Mouse (Mus musculus): ENCODE measurements at regions not wholly inside any gene's neighbourhood (a gene's known extent, or its start where the extent isn't known, plus 50 kb on each side); places are given as distances from the start of the nearest gene placed in this dataset.

DNA sequence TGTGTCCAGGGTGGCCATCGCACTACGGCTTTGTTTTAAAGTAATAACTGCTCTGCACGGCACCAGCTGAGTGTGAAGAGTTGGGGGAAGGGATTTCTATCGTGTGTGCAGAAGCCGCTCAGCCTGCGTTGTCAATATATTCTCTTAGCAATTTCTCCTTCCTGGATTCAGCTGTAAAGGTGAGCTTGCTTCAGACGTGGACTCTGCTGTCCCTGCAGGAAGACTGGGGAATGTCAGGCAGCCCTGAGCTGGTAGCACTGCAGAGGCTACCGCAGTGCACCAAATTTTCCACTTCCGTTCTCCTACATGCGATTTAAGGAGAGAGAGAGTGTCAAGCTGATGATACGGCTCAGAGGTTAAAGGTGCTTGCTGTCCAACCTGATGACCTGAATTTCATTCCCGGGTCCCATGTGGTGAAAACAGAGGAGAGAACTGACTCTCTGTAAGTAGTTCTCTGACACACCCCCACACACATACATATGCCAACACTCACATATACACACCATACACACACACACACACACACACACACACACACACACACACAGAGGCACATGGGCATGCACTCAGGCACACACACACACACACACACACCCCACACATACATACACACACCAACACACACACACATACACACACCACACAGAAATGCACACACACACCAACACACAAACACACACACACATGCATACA lies 59.9 kb upstream of the Prelid3b start:
- DNase-seq = peak; percentile 20

DNA sequence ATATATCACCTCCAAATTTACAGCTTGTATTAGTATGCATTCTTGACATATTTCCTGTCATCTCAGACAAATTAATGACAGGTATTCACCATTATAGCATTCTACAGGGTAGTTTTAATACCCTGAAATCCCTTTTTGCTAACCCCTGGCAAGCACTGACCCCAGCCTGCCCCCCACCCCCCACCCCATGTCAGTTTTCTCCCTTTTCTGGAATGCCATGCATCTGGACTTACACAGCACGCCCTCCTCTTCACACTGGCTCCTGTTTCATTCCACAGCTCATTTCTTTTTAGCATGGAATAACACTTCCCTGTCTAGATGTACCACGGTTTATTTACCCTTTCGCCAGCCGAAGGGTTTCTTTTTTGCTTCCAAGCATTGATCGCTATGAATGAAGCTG lies 67.8 kb upstream of the Prelid3b start:
- no peak for DNase-seq

DNA sequence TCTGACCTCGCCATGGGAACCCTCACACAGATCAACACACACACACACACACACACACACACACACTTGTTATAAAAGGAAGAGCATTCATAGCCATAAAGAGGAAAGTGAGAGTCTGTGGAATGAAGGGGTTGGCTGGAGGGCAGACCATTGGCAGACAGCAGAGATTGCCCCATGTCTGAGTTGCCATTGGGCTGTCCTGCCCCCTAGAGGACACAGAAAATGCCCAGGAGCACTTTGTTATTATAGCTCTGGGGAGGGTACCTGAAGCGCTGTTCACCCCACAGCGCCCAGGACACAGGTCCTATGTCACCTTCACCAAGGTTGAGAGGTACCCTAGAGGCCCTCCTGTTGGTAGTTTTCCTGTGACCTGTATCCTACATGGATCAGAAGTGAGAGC lies 74.3 kb upstream of the Prelid3b start:
- DNase-seq = no peak

DNA sequence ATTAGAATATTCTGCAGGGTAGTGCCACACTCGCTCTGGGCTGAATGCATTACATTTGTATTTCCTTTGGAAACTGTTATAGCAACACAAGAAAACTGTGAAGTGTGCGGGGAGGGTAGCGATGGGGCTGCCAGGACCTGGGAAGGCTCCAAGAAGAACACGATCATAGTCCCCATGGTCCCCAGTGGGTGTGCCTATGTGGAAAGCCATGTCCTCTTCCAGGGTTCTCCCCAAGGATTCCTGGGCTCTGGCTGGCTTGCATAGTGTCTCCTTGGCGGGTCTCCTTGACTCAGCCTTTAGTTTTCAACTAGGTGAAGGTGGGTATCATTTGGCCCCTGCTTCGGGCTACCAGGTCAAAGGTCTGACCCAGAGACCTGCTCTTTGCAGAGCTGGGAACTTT lies 74.8 kb upstream of the Prelid3b start:
- DNase-seq = no peak

DNA sequence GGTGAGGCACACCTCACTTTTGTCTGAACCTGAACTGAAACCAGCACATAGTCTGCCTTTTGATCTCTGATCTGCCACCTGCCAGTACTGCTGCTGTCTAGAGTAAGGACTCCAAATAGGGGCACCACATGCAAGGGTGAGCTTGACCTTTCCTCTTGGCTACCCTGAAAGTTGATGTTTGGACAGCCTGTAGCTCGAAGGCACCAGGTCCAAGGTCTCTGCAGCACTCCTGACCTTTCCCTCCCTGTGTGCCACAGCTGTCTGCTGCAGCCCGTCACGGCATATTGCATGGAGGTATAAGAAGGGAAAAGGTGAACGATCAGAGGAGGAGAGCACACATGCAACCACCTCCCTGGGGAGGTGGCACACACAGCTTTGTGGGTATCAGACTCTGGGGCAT lies 75.9 kb upstream of the Prelid3b start:
- DNase-seq = no peak

DNA sequence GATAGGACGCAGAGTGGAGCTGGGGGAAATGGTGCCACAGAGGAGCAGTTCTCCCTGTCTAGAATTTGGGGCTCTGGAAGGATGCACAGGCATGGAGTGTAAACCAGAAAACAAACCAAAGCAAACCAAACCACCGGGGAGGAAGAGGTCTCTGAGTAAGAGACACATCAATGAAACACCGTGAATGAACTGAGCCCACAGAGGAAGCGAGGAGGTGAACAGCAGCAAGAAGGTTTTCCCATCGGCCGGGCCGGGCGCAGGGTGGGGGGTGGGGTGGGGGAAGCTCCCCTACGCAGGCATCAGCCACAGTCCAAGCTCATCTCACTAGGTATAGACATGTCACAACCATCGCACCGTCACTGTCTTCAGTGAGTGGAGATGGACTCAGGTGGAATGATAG lies 82.9 kb upstream of the Prelid3b start:
- DNase-seq = no peak

DNA sequence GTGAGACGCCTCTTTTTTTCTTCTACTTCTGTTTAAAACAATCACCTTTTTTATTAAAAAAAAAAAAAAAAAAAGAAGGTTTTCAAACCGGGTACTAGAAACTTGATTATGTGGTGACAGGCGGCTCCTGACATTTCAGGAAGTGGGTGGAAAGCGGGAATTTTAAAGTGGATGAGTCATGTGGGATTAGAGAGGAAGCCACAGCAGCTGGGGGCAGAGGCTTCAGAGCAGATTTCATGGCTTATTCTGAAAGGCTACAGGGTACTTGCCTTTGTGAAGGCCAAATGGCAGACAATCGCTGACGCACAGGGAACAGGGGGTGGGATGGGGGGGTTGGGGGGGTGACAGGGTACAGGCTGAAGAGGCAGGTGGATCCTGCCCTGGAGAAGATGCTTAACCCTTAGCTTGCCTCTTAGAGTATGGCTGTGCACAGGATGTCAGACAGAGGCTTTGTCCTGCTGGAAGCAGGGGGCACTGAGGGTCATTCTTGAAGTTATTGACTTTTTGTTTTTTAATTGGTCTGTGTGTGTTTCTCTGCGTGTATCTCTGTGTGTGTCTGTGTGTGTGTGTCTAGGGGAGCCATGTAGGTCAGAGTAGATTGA lies 81.4 kb upstream of the Zfp831 start:
- no peak for DNase-seq

DNA sequence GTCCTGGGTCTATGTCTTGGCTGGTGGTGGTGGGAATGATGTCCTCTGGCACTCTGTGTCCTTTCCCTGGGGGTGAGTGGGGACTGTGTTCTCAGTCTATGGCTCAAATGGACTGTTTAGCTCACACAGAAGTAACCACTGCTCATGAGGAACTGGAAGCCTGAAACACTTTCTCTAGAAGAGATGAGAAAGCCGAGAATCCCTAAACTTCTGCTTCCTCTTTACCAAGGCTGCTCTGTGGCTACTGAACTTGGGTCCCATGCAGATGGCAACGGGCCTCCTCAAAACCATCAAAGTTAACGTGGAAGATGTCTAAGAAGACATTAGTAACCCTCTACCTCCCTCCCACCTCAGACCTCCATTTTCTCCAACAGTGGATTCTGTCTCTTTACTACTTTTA lies 79.4 kb upstream of the Zfp831 start:
- no peak for DNase-seq

DNA sequence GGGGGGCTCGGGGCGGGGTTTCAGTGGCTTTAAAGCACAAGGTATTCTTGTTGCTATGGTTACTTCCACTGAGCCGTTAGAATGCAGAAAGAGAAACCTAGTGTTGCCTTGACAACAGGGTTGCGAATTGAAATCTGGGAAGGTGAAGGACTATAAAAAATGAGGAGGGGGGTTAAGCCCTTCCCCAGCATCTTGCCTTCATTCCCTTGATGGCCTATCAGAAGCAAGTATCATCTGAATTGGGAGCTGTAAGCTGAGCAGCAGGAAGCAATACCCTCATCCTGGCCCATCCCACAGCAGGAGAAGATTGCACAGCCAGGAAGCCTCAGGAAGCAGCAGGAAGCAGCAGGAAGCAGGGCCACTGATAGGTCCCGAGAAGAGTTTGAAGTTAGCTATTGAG lies 78.5 kb upstream of the Zfp831 start:
- no peak for DNase-seq

DNA sequence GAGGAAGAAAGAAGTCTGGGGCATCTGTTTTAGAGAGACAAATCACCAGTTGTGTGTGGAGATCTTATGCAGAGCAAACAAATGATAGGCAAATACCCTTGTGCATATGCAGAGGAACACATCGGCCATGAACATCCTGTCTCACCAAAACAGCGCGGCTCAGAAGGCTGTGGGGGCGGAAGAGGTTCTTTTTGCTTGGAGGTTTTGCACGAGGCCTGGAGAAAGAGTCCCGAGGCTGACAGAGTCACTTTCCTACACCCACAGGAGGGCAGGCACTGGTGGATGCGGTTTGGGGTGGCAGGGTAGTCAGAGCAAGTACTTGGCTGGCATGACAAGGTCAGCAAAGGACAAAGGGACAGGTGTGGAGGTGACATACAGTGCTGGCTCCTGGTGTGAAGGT lies 77.4 kb upstream of the Zfp831 start:
- DNase-seq = no peak

DNA sequence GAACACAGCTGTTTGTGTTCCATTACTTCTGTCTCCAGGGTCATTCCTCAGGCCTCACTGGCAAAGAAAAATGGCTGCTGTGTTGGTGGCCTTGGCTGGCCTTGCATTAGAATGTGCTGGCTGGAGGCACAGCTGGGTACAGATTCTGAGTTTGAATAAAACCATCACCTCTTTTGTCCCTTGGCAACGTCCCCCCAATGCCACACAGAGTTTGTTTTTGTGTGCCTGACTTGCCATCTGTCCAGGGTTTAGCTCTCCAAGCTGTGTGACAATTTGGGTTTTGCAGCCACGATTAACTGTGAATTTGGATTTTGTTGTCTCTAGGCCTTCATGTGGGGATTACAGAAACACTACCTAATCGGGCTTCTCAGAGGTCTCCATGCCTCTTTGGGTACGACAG lies 76.6 kb upstream of the Zfp831 start:
- no peak for DNase-seq

DNA sequence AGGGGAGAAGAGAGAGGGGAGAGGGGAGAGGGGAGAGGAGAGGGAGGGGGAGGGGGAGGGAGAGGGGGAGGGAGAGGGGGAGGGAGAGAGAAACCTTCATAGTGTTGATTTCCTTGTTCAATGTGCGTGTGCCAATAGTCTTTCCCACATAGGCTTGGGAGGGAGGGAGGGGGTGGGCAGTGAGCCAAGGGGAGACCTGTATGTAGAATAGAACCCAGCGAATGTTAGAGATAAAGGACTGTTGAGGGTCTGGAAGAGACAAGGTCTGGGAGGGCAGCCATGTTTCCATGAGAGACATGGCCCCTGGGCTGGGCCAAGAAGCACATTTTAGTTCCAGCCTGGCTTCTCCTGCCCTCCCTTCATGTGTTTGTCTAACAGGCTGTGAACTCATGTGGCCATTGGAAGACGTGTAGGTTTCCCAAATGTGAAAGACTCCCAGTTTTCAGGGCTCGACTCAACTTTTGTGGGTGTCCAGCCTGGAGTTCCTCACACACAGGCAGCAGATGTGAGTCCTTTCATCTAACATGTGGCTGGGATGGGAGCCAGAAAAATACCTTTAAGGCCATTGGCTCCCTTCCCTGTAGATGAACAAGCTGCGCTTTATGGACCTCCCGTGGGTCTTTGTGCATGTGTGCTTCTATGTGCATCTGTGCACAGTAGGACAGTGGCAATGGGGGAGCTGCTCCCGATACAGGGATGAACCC lies 68.4 kb upstream of the Zfp831 start:
- DNase-seq = no peak

DNA sequence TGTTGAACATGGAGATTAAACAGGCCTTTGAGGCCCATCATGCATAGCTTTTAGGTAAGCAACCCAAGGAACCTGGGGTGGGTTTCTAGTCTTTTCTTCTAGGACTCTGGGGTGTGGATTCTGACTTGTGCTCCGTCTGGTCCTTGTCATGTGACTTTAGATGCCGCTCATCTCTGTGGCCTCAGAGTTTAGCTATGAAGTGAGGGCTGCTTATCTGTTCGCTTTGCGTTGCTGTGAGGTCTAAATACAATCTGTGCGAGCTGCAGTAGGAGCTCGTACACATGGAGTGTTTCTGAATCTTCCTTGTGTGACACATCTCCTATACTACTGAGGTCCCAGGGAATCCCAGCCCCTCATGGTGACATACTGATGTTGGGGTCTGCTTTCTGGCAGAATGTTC lies 67.8 kb upstream of the Zfp831 start:
- DNase-seq = no peak

DNA sequence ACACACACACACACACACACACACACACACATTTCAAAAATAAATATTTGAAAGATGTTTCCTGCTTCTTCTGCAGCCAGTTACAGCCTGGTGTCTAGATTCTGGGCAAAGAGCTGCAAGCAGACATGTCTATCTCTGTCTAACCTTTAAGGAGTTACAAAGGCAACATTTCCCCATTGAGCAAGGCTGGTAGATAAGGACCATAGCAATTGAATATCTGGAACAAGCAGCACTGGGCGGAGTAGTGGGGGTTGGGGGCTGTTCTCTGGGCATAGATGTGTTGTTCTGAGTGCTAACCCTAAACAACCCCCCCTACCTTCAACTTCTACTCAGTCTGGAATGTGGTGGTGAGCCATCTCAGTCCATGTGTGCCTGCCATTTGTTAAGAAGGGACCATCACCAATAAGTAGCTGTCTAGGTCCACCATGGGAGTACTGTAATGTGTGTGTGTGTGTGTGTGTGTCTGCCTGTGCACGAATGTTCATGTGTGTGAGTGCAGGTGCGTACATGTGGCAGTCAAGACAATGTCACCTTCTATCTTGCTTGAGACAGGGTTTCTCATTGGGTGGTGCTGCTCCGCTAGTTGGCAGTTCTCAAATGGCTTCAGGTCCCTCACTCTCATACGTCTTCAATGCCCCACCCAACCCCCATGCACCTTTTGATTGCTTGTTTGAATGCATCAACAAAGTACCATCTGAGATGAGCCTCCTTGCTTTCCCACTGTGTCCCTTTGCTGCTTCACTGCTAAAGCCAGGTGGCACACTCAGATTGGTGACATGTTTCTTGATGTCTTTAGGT lies 62.2 kb upstream of the Zfp831 start:
- peak; percentile 60 for DNase-seq

DNA sequence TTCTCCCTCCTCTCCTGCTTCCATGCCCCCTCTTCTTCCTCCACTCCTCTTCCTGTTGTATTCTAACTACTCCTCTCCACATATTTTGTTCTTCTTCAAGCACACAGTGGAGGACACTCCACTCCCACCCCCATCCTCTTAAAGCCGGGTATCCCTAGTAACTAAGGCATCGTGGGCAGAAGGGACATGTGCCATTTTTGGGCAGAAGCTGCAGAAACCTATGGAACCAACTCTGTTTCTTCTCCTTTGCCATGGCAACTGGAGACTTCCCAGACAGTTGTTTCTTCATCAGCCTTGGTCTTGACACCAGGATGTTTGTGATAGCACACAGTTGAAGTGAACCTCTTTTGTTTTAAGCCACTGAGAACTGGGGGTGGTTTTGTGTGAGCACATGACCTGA lies 59.1 kb upstream of the Zfp831 start:
- DNase-seq = no peak
